Mouse (Mus musculus) heart, embryonic 14.5 days (tissue): Measurements from ENCODE around the gene Epha3. TPM values are rescaled to one million over a fixed set of nuclear protein-coding genes. Genes with fewer than 3 reads are reported as not detected.

ENCODE experiments used
- ATAC-seq: fragments of 200-750 bp; cut with Nextera tagmentation; 2 replicates; pipeline ENCODE4 v1.8.0; 2017; ENCODE audit warnings: low read depth, moderate TSS enrichment; ENCODE audit not compliant: insufficient number of reproducible peaks, insufficient read depth, low FRiP score
- H3K27ac ChIP-seq, 2 experiments: fragments of 200-500 bp in 1 of 2; fragments of 300-500 bp in 1 of 2; sonication (generic) in 1 of 2; replicated peaks in 1 of 2; 2 replicates each; pipeline ENCODE4 v1.5.1; 2012 to 2014; ENCODE audit warnings: low read depth in 2 of 2, low read length in 2 of 2, control low read depth in 1 of 2, mild to moderate bottlenecking in 1 of 2, mixed read lengths in 1 of 2; ENCODE audit not compliant: control insufficient read depth in 1 of 2, insufficient read depth in 1 of 2
- H3K27me3 ChIP-seq: fragments of 300-500 bp; sonication (generic); 2 replicates; pipeline ENCODE4 v1.6.1; 2014; ENCODE audit warnings: mild to moderate bottlenecking, low read length, control low read depth; ENCODE audit not compliant: control insufficient read depth, insufficient read depth
- H3K36me3 ChIP-seq: fragments of 300-500 bp; sonication (generic); 2 replicates; pipeline ENCODE4 v1.6.1; 2014; ENCODE audit warnings: mild to moderate bottlenecking, control low read depth, low read length, mixed read lengths; ENCODE audit not compliant: control insufficient read depth, insufficient read depth
- H3K4me1 ChIP-seq, 2 experiments: fragments of 200-500 bp in 1 of 2; fragments of 300-500 bp in 1 of 2; sonication (generic) in 1 of 2; 2 replicates each; pipeline ENCODE4 v1.6.1; 2012 to 2014; ENCODE audit warnings: low read length in 2 of 2, control low read depth in 1 of 2, mixed read lengths in 1 of 2; ENCODE audit not compliant: control insufficient read depth in 2 of 2, insufficient read depth in 2 of 2
- H3K4me2 ChIP-seq: fragments of 300-500 bp; sonication (generic); 2 replicates; pipeline ENCODE4 v1.6.1; 2014; ENCODE audit warnings: mild to moderate bottlenecking, low read length
- H3K4me3 ChIP-seq, 2 experiments: fragments of 200-500 bp in 1 of 2; fragments of 300-500 bp in 1 of 2; sonication (generic) in 1 of 2; 2 replicates each; pipeline ENCODE4 v1.5.1; 2012 to 2014; ENCODE audit warnings: low read length in 2 of 2, mild to moderate bottlenecking in 2 of 2, control low read depth in 1 of 2, low read depth in 1 of 2, moderate library complexity in 1 of 2; ENCODE audit not compliant: control insufficient read depth in 1 of 2, insufficient read depth in 1 of 2
- H3K9ac ChIP-seq: fragments of 300-500 bp; sonication (generic); 2 replicates; pipeline ENCODE4 v1.6.1; 2014; ENCODE audit warnings: mild to moderate bottlenecking, low read length
- H3K9me3 ChIP-seq: fragments of 300-500 bp; sonication (generic); 2 replicates; pipeline ENCODE4 v1.6.1; 2016; ENCODE audit warnings: low read length, control low read depth; ENCODE audit not compliant: control insufficient read depth
- WGBS: fragments of 180-500 bp; shearing (Covaris S2); extraction: QIAGEN DNeasy Blood & Tissue Kit; methylation state at CpG from one replicate; pipeline ENCODE4 v1.1.7; 2014; 5-methylcytosine and 5-hydroxymethylcytosine counted together
- polyA plus RNA-seq: library from polyadenylated mRNA; unstranded; fragments of >200 nt; fragmentation: Nextera tagmentation; extraction: Ambion mirVana; gene quantifications from 2 replicates; pipeline ENCODE4 v1.2.1, GENCODE M21; 2014

Gene Epha3
- polyA plus RNA-seq, 1 experiment from 2014 or later, result 8.1 TPM

DNA sequence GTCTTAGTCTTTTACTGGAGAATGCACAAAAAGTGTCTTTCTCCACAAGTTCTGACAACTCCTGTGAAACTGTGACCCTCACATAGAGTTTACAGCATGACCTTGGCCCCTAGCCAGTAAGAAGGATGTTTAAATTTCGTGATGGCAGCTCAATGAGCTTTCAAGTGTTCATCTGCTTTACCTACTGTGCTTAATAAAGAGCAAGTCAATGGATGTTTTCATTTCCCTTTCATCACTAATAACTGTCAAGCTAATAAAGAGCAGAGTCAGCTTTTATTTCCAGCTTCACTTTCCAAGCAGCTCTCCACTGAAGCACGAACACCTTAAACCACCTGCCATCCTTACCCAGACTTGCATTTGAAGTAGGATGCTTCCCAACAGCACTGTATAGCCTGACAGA, 103.9 kb downstream of the Epha3 start:
- Histone ChIP-seq H3K27me3 (no peaks in the 10 kb centered on the region), H3K36me3 (no peaks in the 10 kb centered on the region), H3K9ac (no peak overlapping the region), H3K27ac (no peak overlapping the region), H3K4me3 (no peak overlapping the region), H3K4me2 (no peak overlapping the region), H3K4me1 (peaks cover 0 to 3% of the 10 kb centered on the region in 2 experiments; a peak in 1 of 4 replicates), H3K9me3 (no peaks in the 10 kb centered on the region)
- ATAC-seq, result no peak
- WGBS, result 32% methylated on average over 2 of the region's 2 CpGs

DNA sequence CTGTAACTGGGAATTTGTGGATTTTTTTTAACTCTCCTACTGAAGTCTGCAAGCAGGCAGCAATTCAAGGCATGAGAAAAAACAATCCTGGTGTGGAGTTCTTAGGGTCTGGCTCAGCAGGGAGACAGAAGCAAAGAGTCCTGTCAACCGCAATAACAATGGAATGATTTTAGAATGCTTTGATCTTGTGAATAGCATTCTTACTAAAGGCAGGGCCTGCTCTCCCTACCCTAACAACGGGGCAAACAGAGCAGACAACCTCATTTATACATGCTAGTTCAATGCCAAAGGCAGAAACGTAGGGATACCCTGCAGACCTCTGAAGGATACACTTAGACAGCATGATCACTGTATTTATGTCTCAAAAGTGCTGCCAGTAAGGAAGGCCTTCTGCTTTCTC, 110.9 kb downstream of the Epha3 start:
- no peaks in the 10 kb centered on the region for H3K9me3 ChIP-seq
- H3K4me2 ChIP-seq, result no peak overlapping the region
- H3K9ac ChIP-seq, result no peak overlapping the region
- H3K27ac ChIP-seq, result 0 out of 4 replicates have a peak overlapping the region, but pooled peaks have one; percentile 12 to 14
- 11% methylated on average over 3 of the region's 3 CpGs for WGBS
- H3K4me1 ChIP-seq, result no peaks in the 10 kb centered on the region
- no peaks in the 10 kb centered on the region for H3K36me3 ChIP-seq
- ATAC-seq, result no peak
- H3K4me3 ChIP-seq, result no peak overlapping the region
- H3K27me3 ChIP-seq, result no peaks in the 10 kb centered on the region

DNA sequence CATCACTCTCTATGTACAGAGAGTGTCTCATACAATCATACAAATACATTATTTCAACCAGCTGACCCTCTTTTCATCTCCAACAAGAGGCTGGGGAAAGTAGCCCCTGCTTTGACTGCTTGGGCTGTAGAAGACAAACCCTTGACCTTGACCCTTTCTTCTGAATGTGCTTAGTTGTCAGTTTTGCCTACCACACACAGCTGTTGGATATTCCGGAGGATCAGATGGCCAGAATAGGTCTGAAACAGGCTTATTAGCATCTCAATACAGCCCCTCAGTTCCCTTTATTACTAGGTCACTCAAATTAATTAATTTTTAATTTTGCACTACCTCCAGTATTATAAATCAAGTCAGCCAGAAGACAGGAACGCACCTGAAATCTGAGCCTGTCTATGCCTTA, 116.2 kb downstream of the Epha3 start:
- H3K9ac ChIP-seq, result no peak overlapping the region
- H3K9me3 ChIP-seq, result no peaks in the 10 kb centered on the region
- H3K4me3 ChIP-seq, result no peak overlapping the region
- no peaks in the 10 kb centered on the region for H3K27me3 ChIP-seq
- H3K4me2 ChIP-seq, result no peak overlapping the region
- ATAC-seq, result no peak
- 80% methylated on average over 2 of the region's 2 CpGs for WGBS
- no peak overlapping the region for H3K27ac ChIP-seq
- no peaks in the 10 kb centered on the region for H3K4me1 ChIP-seq
- no peaks in the 10 kb centered on the region for H3K36me3 ChIP-seq

DNA sequence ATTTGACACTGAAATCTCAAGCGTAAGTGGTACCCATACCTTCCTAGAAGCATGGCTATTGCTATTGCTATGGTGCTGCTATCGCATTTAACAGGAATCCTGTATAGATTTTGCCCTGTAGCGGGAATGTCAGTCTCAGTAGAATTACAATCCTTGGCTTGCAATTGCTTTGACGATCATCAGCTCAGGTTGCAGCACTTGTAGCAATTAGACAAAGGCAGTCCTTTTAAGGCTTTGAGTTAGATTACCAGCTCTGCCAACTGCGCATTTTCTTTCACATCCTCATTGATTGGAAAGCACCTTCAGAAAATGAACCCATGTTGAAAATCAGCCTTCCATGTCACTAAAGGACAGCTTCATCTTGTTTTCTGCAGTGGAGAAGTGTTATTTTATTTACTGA, 118.5 kb downstream of the Epha3 start:
- Histone ChIP-seq H3K36me3 (no peaks in the 10 kb centered on the region), H3K9me3 (no peaks in the 10 kb centered on the region), H3K4me3 (no peak overlapping the region), H3K27ac (no peak overlapping the region), H3K27me3 (no peaks in the 10 kb centered on the region), H3K9ac (no peak overlapping the region), H3K4me1 (no peaks in the 10 kb centered on the region), H3K4me2 (no peak overlapping the region)
- 79% methylated on average over 5 of the region's 5 CpGs for WGBS
- ATAC-seq, result no peak

DNA sequence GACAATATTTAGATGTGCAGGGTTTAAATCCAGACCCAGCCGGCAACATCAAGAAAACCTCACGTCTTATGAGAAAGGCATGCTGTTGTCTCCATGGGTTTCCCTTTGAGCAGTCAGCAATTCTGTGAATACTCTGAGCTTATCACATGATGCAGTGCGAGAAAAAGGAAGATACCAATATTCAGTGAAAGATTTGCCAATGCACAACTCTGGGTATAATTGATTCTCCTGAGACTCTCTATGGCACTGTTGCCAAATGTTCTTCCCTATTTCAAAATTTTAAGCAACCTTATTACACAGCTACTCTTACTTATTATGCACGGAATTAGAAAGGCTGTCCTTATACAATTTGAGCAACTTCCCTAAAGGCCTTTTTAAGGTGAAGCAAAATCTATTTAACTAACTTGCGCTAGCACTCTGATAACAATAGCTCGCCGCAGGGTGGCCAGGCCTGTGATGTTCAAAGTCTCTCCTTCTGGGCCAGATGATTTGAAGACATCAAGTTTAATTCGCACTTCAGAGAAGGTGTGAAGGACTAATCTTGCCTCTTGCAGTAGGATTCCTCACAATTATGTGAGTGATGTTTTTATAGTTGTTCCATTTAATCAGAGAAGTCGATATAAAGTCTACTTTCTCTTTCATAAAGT, 120.6 kb downstream of the Epha3 start:
- H3K27me3 ChIP-seq, result no peaks in the 10 kb centered on the region
- H3K4me2 ChIP-seq, result no peak overlapping the region
- H3K9ac ChIP-seq, result no peak overlapping the region
- no peak overlapping the region for H3K27ac ChIP-seq
- no peaks in the 10 kb centered on the region for H3K4me1 ChIP-seq
- 51% methylated on average over 9 of the region's 9 CpGs for WGBS
- no peaks in the 10 kb centered on the region for H3K9me3 ChIP-seq
- no peaks in the 10 kb centered on the region for H3K36me3 ChIP-seq
- no peak for ATAC-seq
- H3K4me3 ChIP-seq, result no peak overlapping the region

DNA sequence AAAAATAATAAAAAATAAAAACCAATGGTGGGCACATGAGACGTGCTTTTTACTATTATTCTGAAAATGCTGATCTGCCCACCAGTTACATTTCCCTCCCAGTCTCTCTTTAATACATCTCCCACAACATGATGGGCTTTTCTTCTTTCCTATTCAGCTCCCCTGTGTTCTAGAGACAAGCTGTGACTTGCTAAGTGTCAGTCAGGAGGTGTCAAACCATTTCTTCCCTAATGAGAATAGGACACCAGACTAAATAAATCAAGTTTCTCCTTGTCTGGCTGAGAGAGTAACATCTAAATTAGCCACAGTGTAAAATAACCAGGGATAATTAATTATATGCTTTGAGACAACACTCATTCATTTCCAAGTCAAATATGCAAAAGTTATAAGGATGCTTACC, 144.7 kb downstream of the Epha3 start:
- WGBS, result 81% methylated on average over 1 of the region's 1 CpGs
- H3K9ac ChIP-seq, result no peak overlapping the region
- no peaks in the 10 kb centered on the region for H3K36me3 ChIP-seq
- no peak overlapping the region for H3K27ac ChIP-seq
- H3K4me2 ChIP-seq, result no peak overlapping the region
- ATAC-seq, result no peak
- H3K27me3 ChIP-seq, result no peaks in the 10 kb centered on the region
- H3K4me1 ChIP-seq, result no peaks in the 10 kb centered on the region
- no peak overlapping the region for H3K4me3 ChIP-seq
- no peaks in the 10 kb centered on the region for H3K9me3 ChIP-seq

DNA sequence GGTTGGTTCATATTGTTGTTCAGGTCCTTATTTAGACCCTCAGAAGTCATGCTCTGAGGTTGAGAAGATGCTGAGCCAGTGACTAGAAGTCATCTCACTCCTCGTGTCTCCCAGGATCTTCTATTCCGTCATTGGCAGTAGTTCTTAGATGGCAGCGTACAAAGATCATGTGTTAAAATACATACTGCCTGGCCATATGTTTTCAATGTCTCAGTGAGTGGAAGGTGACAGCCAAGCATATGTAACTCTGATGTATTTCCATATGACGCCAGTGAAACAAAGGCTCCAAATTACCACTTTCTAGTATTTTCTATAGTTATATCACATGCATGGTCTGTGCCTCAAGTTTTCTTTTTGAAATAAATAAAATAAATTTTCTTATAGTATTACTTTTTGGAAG, 146.7 kb downstream of the Epha3 start:
- Histone ChIP-seq H3K4me1 (0 out of 4 replicates have a peak, but pooled peaks cover 0 to 3% of the 10 kb centered on the region in 2 experiments), H3K9me3 (no peaks in the 10 kb centered on the region), H3K27ac (no peak overlapping the region), H3K36me3 (no peaks in the 10 kb centered on the region), H3K27me3 (no peaks in the 10 kb centered on the region), H3K4me2 (no peak overlapping the region), H3K4me3 (no peak overlapping the region), H3K9ac (no peak overlapping the region)
- ATAC-seq, result no peak
- 91% methylated on average over 4 of the region's 4 CpGs for WGBS
